Mouse (Mus musculus) cortical plate, adult 2 months (tissue): ENCODE measurements around the gene Ramp1.

Source experiments
- CTCF ChIP-seq: fragments of 200-500 bp; IDR thresholded peaks from 2 replicates; pipeline ENCODE4 v1.5.1; 2011; ENCODE audit warnings: mild to moderate bottlenecking, control low read depth, low read length; ENCODE audit not compliant: insufficient read depth; ENCODE audit errors: extremely low read depth
- POLR2A ChIP-seq: fragments of 200-500 bp; IDR thresholded peaks from 2 replicates; pipeline ENCODE4 v1.6.1; 2011; ENCODE audit warnings: mild to moderate bottlenecking, low read length, control low read depth; ENCODE audit not compliant: insufficient read depth; ENCODE audit errors: extremely low read depth

DNA sequence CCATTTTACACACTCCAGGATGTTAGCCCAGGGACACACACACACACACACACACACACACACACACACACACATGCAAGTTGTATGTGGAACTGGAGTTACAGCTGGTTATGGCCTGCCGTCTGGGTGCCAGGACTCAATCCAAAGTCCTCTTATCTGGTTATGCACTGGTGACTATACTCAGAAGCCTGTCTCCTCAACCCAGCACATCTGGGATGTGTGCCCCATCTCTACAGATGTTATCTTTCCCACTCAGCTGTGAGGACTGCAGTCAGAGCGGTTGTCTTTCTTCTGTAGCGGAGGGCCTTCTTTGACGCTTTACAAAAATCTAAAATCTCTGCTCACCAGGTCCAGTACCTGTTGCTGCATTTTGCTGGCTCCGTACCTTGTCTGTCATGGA is 4.8 kb upstream of the Ramp1 start:
- no peak for TF ChIP-seq CTCF
- no peak for TF ChIP-seq POLR2A
